ENCODE assay signal across 18 mouse cellular contexts in the genomic region with DNA sequence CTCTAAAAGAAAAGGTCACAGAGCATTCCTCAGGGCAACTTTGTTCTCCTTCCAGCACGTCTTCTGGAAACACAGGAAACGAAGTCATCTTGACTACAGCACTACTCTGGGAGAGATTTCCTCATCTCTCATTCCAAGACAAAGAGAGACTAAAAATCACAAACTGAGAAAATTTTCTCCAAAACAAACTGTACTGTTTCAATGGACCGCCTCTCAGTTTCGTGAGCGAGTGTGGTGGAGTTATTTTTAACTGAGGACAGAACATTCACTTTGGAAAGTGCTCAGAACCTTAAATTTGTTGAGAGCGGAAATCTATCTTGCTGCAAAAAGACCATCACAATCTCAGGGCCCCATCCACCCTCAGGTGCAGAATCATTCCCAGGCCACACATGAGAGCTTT.
DNase-seq lines count a peak whose midpoint lies in the region; ATAC-seq and TF ChIP-seq lines count a peak whose summit lies in the region.
"Had no signal": no experiment of that assay in that cellular context is flagged by ENCODE, and none has a peak within 500 bp of the region (broad histone marks: within the 10 kb centered on the region; RNA-seq: fewer than 3 reads in every experiment).

No protein-coding gene starts in this region.

- TF ChIP-seq CTCF in heart, adult 2 months (IDR thresholded peaks at IDR 0.05), result no peak
- TF ChIP-seq CTCF in hindbrain, postnatal 0 days (IDR thresholded peaks at IDR 0.05; ENCODE audit: low read depth), result no peak

- H3K27me3 ChIP-seq in heart, adult 2 months (ENCODE audit: control insufficient read depth, insufficient read depth, low read length), result no peaks in the 10 kb centered on the region
- no peaks in the 10 kb centered on the region for H3K27me3 ChIP-seq in heart, embryonic 10.5 days (ENCODE audit: insufficient read depth, poor library complexity, severe bottlenecking)
- no peaks in the 10 kb centered on the region for H3K27me3 ChIP-seq in hindbrain, postnatal 0 days (ENCODE audit: insufficient read depth, low read length)
- H3K27me3 ChIP-seq: heart, embryonic 13.5 days; kidney, embryonic 15.5 days; limb, embryonic 15.5 days had no signal

- H3K4me1 ChIP-seq in heart, adult 2 months (ENCODE audit: control insufficient read depth, insufficient read depth, low read length), result no peaks in the 10 kb centered on the region; the same call in 1 of the 2 replicates
- no peaks in the 10 kb centered on the region for H3K4me1 ChIP-seq in heart, embryonic 10.5 days
- no peaks in the 10 kb centered on the region for H3K4me1 ChIP-seq in hindbrain, postnatal 0 days (ENCODE audit: insufficient read depth, low read length)
- H3K4me1 ChIP-seq: hindbrain, embryonic 10.5 days; kidney, embryonic 15.5 days; limb, embryonic 15.5 days had no signal

- H3K27ac ChIP-seq in heart, adult 2 months, result peak overlapping the region; percentile 30; the same call in 1 of the 2 replicates
- H3K27ac ChIP-seq in heart, embryonic 10.5 days, result no peak overlapping the region
- H3K27ac ChIP-seq in hindbrain, postnatal 0 days, result no peak overlapping the region
- H3K27ac ChIP-seq: heart, embryonic 13.5 days; hindbrain, embryonic 10.5 days; kidney, embryonic 15.5 days; limb, embryonic 15.5 days had no signal

- H3K79me2 ChIP-seq in heart, adult 2 months (replicated peaks; ENCODE audit: control insufficient read depth, insufficient read depth, low read length), result no peaks in the 10 kb centered on the region

- TF ChIP-seq POLR2A in heart, adult 2 months (IDR thresholded peaks at IDR 0.05; ENCODE audit: insufficient read depth, low read depth, low read length), result no peak

- no peak for DNase-seq in heart, adult 2 months
- DNase-seq in heart, embryonic 10.5 days (ENCODE audit: low spot score), result no peak
- peak; percentile 19 to 22 for DNase-seq in left cerebral cortex, postnatal 36 days (ENCODE audit: low spot score in 2 of 2)
- no peak for DNase-seq in left cerebral cortex, postnatal 4 days
- DNase-seq in heart, postnatal 25 days (ENCODE audit: low spot score), result peak; percentile 6
- DNase-seq in lung, postnatal 10 days, result peak; percentile 50
- no peak for DNase-seq in urinary bladder, postnatal 4 days (ENCODE audit: low spot score in 2 of 2)
- no peak for DNase-seq in hindbrain, postnatal 0 days (ENCODE audit: low spot score)
- DNase-seq: cerebellum, adult 9-11 months; layer of hippocampus, postnatal 36 days; liver, postnatal 0 days; right cerebral cortex, postnatal 4 days; thymus, postnatal 36 days had no signal

- H3K4me3 ChIP-seq in heart, adult 2 months, result no peak overlapping the region
- H3K4me3 ChIP-seq in heart, embryonic 10.5 days, result no peak overlapping the region
- no peak overlapping the region for H3K4me3 ChIP-seq in hindbrain, postnatal 0 days (ENCODE audit: low read length)
- H3K4me3 ChIP-seq: heart, embryonic 13.5 days; hindbrain, embryonic 10.5 days; kidney, embryonic 15.5 days; limb, embryonic 15.5 days had no signal

- no peaks in the 10 kb centered on the region for H3K9me3 ChIP-seq in heart, embryonic 10.5 days
- H3K9me3 ChIP-seq in hindbrain, postnatal 0 days (ENCODE audit: low read length), result no peaks in the 10 kb centered on the region
- H3K9me3 ChIP-seq: G1E; heart, embryonic 13.5 days; hindbrain, embryonic 10.5 days; kidney, embryonic 15.5 days; limb, embryonic 15.5 days had no signal

- H3K36me3 ChIP-seq in heart, adult 2 months (ENCODE audit: control insufficient read depth, insufficient read depth, low read length), result no peaks in the 10 kb centered on the region
- H3K36me3 ChIP-seq in heart, embryonic 10.5 days, result no peaks in the 10 kb centered on the region
- no peaks in the 10 kb centered on the region for H3K36me3 ChIP-seq in hindbrain, postnatal 0 days (ENCODE audit: insufficient read depth, low read length)
- H3K36me3 ChIP-seq: G1E; heart, embryonic 13.5 days; kidney, embryonic 15.5 days; limb, embryonic 15.5 days had no signal

- intact Hi-C loops in heart, adult 2 months (cut with DNase I), result no loop called here
- intact Hi-C loops in left cerebral cortex, postnatal 36 days (cut with DNase I), result no loop called here
- intact Hi-C loops in left cerebral cortex, postnatal 4 days (cut with DNase I), result no loop called here
- intact Hi-C loops in heart, postnatal 25 days (cut with DNase I), result no loop called here

- H3K4me2 ChIP-seq in hindbrain, postnatal 0 days (ENCODE audit: low read depth, low read length), result no peak overlapping the region
- H3K4me2 ChIP-seq: heart, embryonic 13.5 days; kidney, embryonic 15.5 days; limb, embryonic 15.5 days had no signal

- 39% methylated on average over 6 of the region's 6 CpGs for WGBS in heart, adult 2 months
- WGBS in heart, embryonic 10.5 days, result 68% methylated on average over 6 of the region's 6 CpGs
- WGBS in hindbrain, postnatal 0 days, result 80% methylated on average over 6 of the region's 6 CpGs

- H3K9ac ChIP-seq in heart, adult 2 months (ENCODE audit: low read depth, low read length), result no peak overlapping the region
- no peak overlapping the region for H3K9ac ChIP-seq in hindbrain, postnatal 0 days (replicated peaks; ENCODE audit: low read length)
- H3K9ac ChIP-seq: heart, embryonic 13.5 days; kidney, embryonic 15.5 days; limb, embryonic 15.5 days; liver, postnatal 0 days had no signal

- TF ChIP-seq EP300 in heart, adult 2 months (IDR thresholded peaks at IDR 0.05; ENCODE audit: insufficient read depth, low read depth, low read length), result no peak

- ATAC-seq in hindbrain, postnatal 0 days, result no peak
- ATAC-seq: liver, postnatal 0 days had no signal

Comparison
In these comparisons a context has a peak if more than half of its experiments do, and no peak if none do; other contexts are left out.
1. DNase-seq: peak in left cerebral cortex, postnatal 36 days (2 of 2), heart, postnatal 25 days (single experiment) and lung, postnatal 10 days (single experiment); none in heart, adult 2 months (0 of 2), heart, embryonic 10.5 days (single experiment), left cerebral cortex, postnatal 4 days (single experiment), urinary bladder, postnatal 4 days (0 of 2) and hindbrain, postnatal 0 days (single experiment).